Mouse (Mus musculus) left cerebral cortex, adult 11 months (tissue): Measurements from ENCODE around the gene St6galnac3.
A peak's percentile ranks its signal among the peaks of the same experiment; 100 is the strongest.

Source experiments
- DNase-seq: peaks from one replicate; pipeline ENCODE4 v3.0.0; 2022; ENCODE audit warnings: low spot score

The St6galnac3 gene

DNA sequence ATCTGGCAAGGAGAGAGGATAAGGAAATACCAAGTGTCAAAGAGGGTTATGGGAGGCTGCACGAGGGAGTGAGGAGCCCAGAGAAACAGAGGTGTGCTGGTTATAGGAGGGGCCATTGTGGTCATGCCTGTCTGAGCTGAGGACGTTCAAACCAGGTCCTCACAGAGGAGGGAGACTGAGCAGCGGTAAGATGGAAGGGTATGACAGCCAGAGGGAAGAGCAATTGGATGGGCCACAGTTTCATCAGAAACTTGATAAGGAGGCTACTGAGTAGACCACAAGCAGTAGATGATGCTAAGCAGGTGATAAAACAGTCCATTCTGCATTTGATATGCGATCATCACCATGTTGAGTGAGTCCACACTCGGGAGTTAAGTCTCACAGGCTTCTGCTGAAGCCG lies 212.4 kb downstream of the St6galnac3 start:
- no peak for DNase-seq

GRCm38 (mm10) chr3:153511151-153511580 lies 213.8 kb downstream of the St6galnac3 start:
- no peak for DNase-seq

DNA sequence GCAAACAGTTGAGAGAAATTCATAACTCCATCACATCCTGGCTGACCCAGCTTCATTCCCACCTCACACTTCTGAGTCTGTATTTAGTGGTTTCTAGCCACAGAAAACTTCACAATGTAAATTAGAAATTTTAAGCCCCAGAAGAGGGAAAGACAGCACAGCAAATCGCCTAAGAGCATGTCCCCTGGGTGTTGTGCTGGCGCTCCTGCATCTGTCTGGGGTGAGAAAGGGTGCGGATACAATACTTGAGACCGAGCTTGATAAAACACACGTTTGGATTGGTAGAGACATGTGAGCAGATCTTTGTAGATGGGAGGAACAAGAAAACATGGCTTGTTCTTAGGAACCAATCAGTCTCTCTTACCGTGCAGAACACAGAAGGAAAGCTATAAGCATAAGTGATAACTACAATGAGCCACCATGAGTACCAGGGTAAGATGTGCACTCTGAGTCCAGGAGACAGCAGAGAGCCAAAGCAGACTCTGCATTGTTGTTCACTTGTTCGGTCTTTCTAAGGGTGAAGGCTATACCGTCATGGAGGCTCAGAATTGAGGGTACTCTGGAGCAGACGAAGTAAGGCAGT lies 214.8 kb downstream of the St6galnac3 start:
- DNase-seq, result no peak

- DNase-seq, result no peak
Observed at GRCm38 (mm10) chr3:153509643-153510042, 215.3 kb downstream of the St6galnac3 start.

- no peak for DNase-seq
Observed at GRCm38 (mm10) chr3:153509029-153509428, 215.9 kb downstream of the St6galnac3 start.

- DNase-seq, result no peak
Observed at GRCm38 (mm10) chr3:153508592-153508991, 216.4 kb downstream of the St6galnac3 start.

DNA sequence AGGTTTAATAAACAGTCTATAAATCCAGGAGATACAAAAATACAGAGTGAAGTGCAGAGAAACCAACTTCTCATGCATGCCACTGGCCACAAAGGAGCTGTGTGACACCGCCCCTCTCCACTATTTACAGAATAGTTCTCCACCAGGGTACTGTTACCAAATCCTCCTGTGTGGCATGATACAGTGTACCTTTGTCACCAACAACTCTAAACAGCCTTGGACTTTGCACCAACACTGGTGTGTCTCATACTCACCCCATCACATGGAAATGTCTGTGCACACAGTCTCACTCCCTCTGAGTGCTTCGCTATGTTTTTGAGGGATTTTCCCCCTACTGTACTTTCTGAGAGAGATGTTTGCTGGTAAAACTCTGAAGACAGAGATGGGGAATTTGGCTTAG lies 217.4 kb downstream of the St6galnac3 start:
- no peak for DNase-seq

- no peak for DNase-seq
Observed at GRCm38 (mm10) chr3:153502488-153502887, 222.5 kb downstream of the St6galnac3 start.

DNA sequence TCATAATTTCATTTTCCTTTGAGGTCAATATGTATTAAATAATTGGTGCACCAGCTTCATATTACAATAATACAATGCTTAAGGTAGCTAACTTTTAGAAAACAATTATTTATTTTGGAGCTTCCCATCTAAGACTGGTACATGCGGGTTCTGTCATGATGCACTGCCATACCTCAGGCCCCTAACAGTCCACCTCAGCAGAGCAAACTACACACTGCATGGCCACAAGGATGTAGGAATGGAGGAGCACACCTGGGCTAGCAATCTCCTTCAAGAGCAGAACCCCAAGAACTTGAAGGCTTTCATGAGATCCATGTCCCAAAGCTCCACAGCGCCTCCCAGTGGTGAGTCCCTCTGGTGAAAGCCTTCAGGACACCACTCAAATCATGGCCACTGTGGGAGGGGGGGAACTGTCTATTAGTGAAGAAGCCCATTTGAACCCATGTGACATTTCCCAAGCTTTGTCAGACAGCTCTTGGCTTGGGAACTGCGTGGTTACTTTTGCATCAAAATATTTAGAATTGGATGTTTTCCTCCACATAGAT lies 223.6 kb downstream of the St6galnac3 start:
- DNase-seq, result peak; percentile 50

GRCm38 (mm10) chr3:153492986-153493385 lies 232.0 kb downstream of the St6galnac3 start:
- no peak for DNase-seq

GRCm38 (mm10) chr3:153489718-153490117 lies 235.3 kb downstream of the St6galnac3 start:
- DNase-seq, result no peak

DNA sequence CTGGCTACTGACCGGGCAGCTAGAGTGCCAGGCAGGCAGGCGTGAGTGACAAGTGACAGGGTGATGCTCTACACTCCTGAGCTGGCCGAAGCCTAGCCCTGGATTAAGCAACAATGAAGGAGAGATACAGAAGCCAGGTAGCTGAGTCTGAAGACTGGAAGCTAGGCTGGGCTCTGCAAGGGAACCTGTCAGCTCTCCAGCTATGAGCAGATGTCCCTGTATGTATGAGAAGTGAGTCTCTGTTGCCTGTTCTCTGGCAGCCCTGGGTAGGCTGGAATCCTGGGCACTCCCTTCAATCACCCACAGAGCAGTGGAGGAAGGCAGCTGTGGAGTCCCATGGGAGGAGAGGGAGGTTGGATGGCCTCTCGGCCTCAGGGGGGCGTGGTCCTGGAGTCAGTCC lies 236.0 kb downstream of the St6galnac3 start:
- no peak for DNase-seq

DNA sequence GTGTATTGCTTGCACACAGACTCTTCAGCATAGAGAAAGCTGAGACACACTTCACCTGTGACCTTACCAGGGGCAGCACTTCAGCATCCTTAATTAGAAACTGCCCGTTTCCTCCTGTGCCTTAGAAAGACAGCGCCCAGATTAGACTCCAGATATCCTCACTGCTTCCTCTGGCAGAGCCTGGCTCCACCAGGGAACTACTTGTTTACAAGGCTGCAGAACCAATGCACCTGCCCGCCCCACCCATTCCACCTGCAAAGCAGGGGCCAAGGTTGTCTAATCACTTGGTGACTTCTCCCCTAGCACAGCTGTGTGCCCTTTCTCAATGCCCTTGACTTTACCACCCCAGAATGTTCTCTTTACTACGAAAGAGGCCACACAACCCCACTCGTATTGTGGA lies 239.8 kb downstream of the St6galnac3 start:
- DNase-seq, result no peak

DNA sequence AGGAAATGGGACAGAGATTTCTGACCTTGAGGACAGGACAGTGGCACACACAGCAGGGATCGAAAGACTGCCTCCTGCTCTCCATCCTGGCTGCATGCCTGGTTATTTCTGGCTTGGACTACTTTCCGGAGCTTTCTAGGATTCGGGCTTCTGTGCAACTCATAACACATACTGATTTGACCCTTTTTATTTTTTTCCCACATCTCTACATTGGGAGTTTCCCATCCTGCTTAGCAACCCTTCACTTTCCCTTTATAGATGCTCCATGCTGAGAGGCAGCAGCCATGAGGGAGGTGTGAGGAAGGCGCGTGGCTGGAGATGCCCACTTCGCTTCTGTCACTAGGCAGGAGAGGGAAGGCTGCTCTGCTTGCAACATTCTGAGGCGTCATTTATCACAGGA lies 240.3 kb downstream of the St6galnac3 start:
- peak; percentile 75 for DNase-seq

- DNase-seq, result no peak
Observed at GRCm38 (mm10) chr3:153483691-153484090, 241.3 kb downstream of the St6galnac3 start.

DNA sequence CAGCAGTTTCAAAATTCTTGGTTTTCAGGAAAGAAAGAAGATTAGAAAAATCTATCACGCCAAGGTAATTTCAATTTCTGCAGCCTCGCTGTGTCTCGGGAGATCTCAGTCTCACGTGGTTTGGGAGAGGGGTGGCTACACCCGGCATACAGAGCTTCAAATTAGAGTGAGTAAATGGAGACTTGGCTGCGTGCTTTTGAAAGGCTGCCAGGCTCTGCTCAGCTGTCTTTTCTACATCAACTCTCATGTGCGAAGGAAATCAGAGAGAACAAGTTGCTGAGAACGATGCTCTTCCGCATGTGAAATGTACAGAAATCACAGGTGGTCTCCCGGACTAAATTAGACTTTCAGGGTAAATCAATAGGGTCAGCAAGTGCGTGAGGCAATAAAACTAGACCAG lies 242.9 kb downstream of the St6galnac3 start:
- DNase-seq, result peak; percentile 28

GRCm38 (mm10) chr3:153481012-153481411 lies 244.0 kb downstream of the St6galnac3 start:
- no peak for DNase-seq

- DNase-seq, result no peak
Observed at GRCm38 (mm10) chr3:153480636-153481006, 244.4 kb downstream of the St6galnac3 start.

- DNase-seq, result no peak
Observed at GRCm38 (mm10) chr3:153480005-153480635, 244.9 kb downstream of the St6galnac3 start.

- DNase-seq, result no peak
Observed at GRCm38 (mm10) chr3:153475919-153476318, 249.1 kb downstream of the St6galnac3 start.

GRCm38 (mm10) chr3:153475461-153475860 lies 249.5 kb downstream of the St6galnac3 start:
- no peak for DNase-seq

DNA sequence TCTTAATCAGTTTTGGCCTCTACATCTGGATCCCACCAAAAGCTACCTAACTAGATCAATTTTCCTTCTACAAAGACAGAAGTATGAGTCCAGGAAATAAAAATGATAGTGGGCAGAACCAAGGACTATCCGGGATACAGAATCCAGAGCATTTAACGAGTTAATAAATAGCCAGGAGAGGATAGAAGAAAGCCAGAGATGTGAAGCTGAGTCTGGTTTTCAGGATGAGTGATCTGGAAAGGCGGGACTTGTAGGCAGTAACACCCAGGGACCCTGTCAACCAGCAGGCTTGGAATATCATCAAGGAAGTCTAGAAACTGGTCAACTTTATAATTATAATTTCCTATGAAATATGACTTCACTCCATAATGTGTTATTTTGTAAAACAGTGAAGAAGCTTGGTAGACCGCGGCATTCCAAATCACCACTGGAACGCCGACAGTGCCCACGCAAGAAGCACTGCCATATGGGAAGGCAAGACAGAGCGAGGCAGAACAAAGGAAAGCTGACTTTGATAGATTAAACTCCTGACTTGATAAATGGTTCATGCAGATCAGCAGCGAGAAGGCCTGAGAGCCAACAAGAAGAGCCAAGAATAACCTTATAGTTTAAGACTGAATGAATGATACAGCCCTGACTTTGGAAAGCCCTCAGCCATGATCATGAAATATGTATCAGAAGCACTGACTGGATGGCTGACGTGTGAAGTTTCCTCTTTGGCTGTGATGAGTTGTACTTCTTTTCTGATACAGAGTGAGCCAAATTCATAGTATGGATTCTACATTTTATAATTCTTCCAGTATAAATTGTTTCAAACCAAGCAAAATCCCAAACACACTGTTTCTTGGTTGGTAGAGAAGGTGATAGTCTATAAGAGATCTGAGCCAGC lies 252.1 kb downstream of the St6galnac3 start:
- no peak for DNase-seq

DNA sequence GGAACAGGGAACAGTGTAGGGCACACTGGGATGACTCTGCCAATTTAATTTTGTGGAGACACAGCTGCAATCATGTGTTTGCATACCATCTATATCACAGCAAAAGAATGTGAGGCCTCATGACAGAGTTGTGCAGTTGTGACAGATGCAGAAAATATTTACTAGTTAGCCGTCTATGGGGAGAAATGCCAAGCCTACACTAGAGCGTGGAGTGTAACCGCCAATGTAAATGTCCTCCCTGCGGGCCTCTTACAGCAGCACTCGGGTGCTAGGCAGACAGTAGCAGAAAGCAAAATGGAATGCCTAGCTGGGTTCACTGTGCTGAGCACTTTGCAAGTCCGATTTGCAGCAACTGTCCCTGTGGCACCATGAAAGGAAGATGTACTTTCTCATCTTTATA lies 261.1 kb downstream of the St6galnac3 start:
- no peak for DNase-seq
